Mouse (Mus musculus) urinary bladder, postnatal 4 days (tissue): ENCODE measurements around the gene 4930503B20Rik.

Source experiments
- DNase-seq, 2 experiments: peaks; one replicate each; pipeline ENCODE4 v3.0.0; 2021 to 2022; ENCODE audit warnings: low spot score in 2 of 2

Gene 4930503B20Rik

GRCm38 (mm10) chr3:146651217-146651616, at the start of gene 4930503B20Rik:
Gene 4930503B20Rik (minus strand): TSS chr3:146651317.
- DNase-seq: no peak

GRCm38 (mm10) chr3:146700051-146700450, 48.9 kb upstream of the 4930503B20Rik start:
- no peak for DNase-seq

- no peak for DNase-seq
Observed at GRCm38 (mm10) chr3:146698982-146699381, 47.9 kb upstream of the 4930503B20Rik start.

GRCm38 (mm10) chr3:146692547-146692946, 41.4 kb upstream of the 4930503B20Rik start:
- DNase-seq: no peak

GRCm38 (mm10) chr3:146687121-146687725, 36.1 kb upstream of the 4930503B20Rik start:
- DNase-seq: no peak

- DNase-seq: no peak
Observed at GRCm38 (mm10) chr3:146686428-146686827, 35.3 kb upstream of the 4930503B20Rik start.

GRCm38 (mm10) chr3:146684811-146685675, 33.9 kb upstream of the 4930503B20Rik start, which contains the start of gene Samd13:
Gene Samd13 (minus strand): TSS chr3:146685592.
- peak; percentile 62 to 79 for DNase-seq

- DNase-seq: no peak
Observed at GRCm38 (mm10) chr3:146683095-146683494, 32.0 kb upstream of the 4930503B20Rik start.

- DNase-seq: peak; percentile 20 to 63
Observed at GRCm38 (mm10) chr3:146682140-146682651, 31.1 kb upstream of the 4930503B20Rik start.

- DNase-seq: peak in 1 of 2 experiments; percentile 35
Observed at GRCm38 (mm10) chr3:146681696-146682095, 30.6 kb upstream of the 4930503B20Rik start.

- DNase-seq: no peak
Observed at GRCm38 (mm10) chr3:146680625-146681024, 29.5 kb upstream of the 4930503B20Rik start.

GRCm38 (mm10) chr3:146679646-146680045, 28.5 kb upstream of the 4930503B20Rik start:
- DNase-seq: no peak

GRCm38 (mm10) chr3:146676193-146676592, 25.1 kb upstream of the 4930503B20Rik start:
- no peak for DNase-seq

- DNase-seq: no peak
Observed at GRCm38 (mm10) chr3:146675101-146675500, 24.0 kb upstream of the 4930503B20Rik start.

- DNase-seq: no peak
Observed at GRCm38 (mm10) chr3:146671121-146671520, 20.0 kb upstream of the 4930503B20Rik start.

GRCm38 (mm10) chr3:146661907-146662306, 10.8 kb upstream of the 4930503B20Rik start:
- no peak for DNase-seq

- DNase-seq: peak in 1 of 2 experiments; percentile 14
Observed at GRCm38 (mm10) chr3:146661001-146661400, 9.9 kb upstream of the 4930503B20Rik start.

- DNase-seq: no peak
Observed at GRCm38 (mm10) chr3:146659321-146659720, 8.2 kb upstream of the 4930503B20Rik start.

GRCm38 (mm10) chr3:146658061-146658639, 7.0 kb upstream of the 4930503B20Rik start:
- DNase-seq: peak in 1 of 2 experiments; percentile 5

GRCm38 (mm10) chr3:146657433-146657832, 6.3 kb upstream of the 4930503B20Rik start:
- DNase-seq: peak in 1 of 2 experiments; percentile 44

- DNase-seq: no peak
Observed at GRCm38 (mm10) chr3:146655111-146655577, 4.0 kb upstream of the 4930503B20Rik start.

- no peak for DNase-seq
Observed at GRCm38 (mm10) chr3:146653692-146654091, 2.6 kb upstream of the 4930503B20Rik start.
